Mouse (Mus musculus) kidney, adult 2 months (tissue): ENCODE measurements around the gene Rtp3.

Experiments
- CTCF ChIP-seq: fragments of 200-500 bp; conservative IDR thresholded peaks from 2 replicates; pipeline ENCODE4 v1.5.1; 2011; ENCODE audit warnings: low read depth, mild to moderate bottlenecking, control low read depth, low read length, moderate library complexity, mixed read lengths; ENCODE audit not compliant: insufficient read depth, insufficient read length
- POLR2A ChIP-seq: fragments of 200-500 bp; IDR thresholded peaks from one replicate; pipeline ENCODE4 v1.6.1; 2011; ENCODE audit warnings: low read depth, low read length, control low read depth

DNA sequence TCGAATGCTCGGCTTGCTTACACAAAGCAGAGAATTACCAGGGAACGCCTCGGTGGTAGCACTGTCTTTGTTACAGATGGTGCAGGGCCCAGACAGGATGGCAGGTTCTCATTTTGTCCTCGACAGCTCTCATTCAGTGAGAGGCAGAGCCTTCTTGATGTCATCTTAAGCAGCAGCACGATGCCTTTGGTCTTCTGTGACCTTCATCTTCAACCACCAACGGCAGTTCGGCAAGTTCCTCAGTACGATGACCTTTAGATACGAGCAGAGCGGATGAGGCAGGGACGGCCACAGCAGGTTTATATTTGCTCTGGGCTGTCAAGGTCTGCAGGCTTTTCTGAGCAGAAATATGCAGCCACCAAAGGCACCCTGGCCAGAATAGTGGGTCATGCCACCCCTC lies 11.2 kb upstream of the Rtp3 start:
- no peak for TF ChIP-seq CTCF
- no peak for TF ChIP-seq POLR2A
